8 mouse cellular contexts compared by ENCODE assay signal in the genomic region with DNA sequence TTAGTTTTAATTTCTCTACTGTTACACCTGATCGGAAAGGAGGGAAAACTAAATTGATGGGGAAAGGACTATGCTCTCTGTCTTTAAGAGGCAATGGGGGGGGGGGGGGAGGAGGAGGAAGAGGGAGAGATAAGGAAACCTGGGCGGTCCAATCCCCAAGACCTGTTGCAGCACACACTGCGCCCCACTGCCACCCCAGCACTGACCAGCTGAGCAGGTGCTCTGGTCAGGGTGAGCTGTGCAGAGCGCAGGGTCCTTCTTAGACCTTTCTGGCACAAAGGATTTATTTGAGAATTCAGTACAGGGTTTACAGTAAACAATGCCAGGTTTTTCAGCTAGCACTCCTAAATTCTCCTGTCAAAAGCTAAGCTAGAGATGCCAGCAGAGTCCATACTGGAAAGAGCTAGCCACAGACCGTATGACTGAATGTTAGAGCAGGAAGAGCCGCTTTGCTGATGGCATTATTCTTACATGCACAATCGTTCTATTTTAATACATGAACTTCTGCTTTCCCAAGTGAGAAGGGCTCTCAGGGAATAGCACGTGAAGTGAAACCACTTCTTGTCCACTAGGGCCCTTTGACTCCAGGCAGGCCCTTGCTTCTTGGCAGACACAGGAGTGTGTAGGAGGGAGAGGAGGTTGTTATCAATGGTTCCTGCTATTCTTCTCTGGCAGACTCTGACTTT. TPM values are rescaled to one million over a fixed set of nuclear protein-coding genes. Genes with fewer than 3 reads are reported as not detected.
A peak's percentile ranks its signal among the peaks of the same experiment; 100 is the strongest.
DNase-seq lines count a peak whose midpoint lies in the region; ATAC-seq and TF ChIP-seq lines count a peak whose summit lies in the region.

No protein-coding gene starts in this region.

- no peak for TF ChIP-seq POLR2A in limb, embryonic 14.5 days (IDR thresholded peaks at IDR 0.05; ENCODE audit: borderline replicate concordance, extremely low read depth, insufficient read depth, insufficient read length)

- 0 out of 2 replicates have a peak overlapping the region, but pooled peaks have one; percentile 51 for H3K27ac ChIP-seq in kidney, embryonic 14.5 days (ENCODE audit: low read depth, low read length)
- peak overlapping the region; percentile 51 for H3K27ac ChIP-seq in brown adipose tissue, adult 24 weeks (replicated peaks; ENCODE audit: low read depth, low read length)
- H3K27ac ChIP-seq in heart, embryonic 14.5 days (replicated peaks in 1 of 2; ENCODE audit: control insufficient read depth in 1 of 2, insufficient read depth in 1 of 2, low read depth in 2 of 2, low read length in 2 of 2), result peak overlapping the region; percentile 80 to 84
- H3K27ac ChIP-seq in limb, embryonic 14.5 days (replicated peaks; ENCODE audit: low read depth, low read length), result 0 out of 2 replicates have a peak overlapping the region, but pooled peaks have one; percentile 33
- H3K27ac ChIP-seq in midbrain, embryonic 16.5 days (ENCODE audit: low read length), result no peak overlapping the region

- no peak overlapping the region for H3K4me2 ChIP-seq in kidney, embryonic 14.5 days (replicated peaks; ENCODE audit: low read depth, low read length)
- peak overlapping the region; percentile 47 for H3K4me2 ChIP-seq in heart, embryonic 14.5 days (ENCODE audit: low read length)
- 0 out of 2 replicates have a peak overlapping the region, but pooled peaks have one; percentile 13 for H3K4me2 ChIP-seq in limb, embryonic 14.5 days (replicated peaks; ENCODE audit: low read depth, low read length, severe bottlenecking)
- no peak overlapping the region for H3K4me2 ChIP-seq in midbrain, embryonic 16.5 days (ENCODE audit: low read length)

- peaks cover 5% of the 10 kb centered on the region for H3K4me1 ChIP-seq in kidney, embryonic 14.5 days (ENCODE audit: control insufficient read depth, insufficient read depth, low read length)
- H3K4me1 ChIP-seq in brown adipose tissue, adult 24 weeks (ENCODE audit: control insufficient read depth, insufficient read depth, insufficient read length, low read length), result peaks cover 2% of the 10 kb centered on the region; the same call in 1 of the 2 replicates
- H3K4me1 ChIP-seq in heart, embryonic 14.5 days (ENCODE audit: control insufficient read depth in 2 of 2, insufficient read depth in 2 of 2, low read length in 2 of 2), result peaks cover 6 to 18% of the 10 kb centered on the region in 2 experiments; a peak in 3 of 4 replicates
- peaks cover 6% of the 10 kb centered on the region; the same call in 1 of the 2 replicates for H3K4me1 ChIP-seq in limb, embryonic 14.5 days (ENCODE audit: control insufficient read depth, insufficient read depth, low read length)
- H3K4me1 ChIP-seq in midbrain, embryonic 16.5 days (ENCODE audit: control insufficient read depth, insufficient read depth, low read length), result no peaks in the 10 kb centered on the region

- no peaks in the 10 kb centered on the region for H3K36me3 ChIP-seq in kidney, embryonic 14.5 days (ENCODE audit: control insufficient read depth, insufficient read depth, low read length)
- no peaks in the 10 kb centered on the region for H3K36me3 ChIP-seq in heart, embryonic 14.5 days (ENCODE audit: control insufficient read depth, insufficient read depth, low read length)
- H3K36me3 ChIP-seq in limb, embryonic 14.5 days (ENCODE audit: control insufficient read depth, insufficient read depth, low read length), result no peaks in the 10 kb centered on the region
- H3K36me3 ChIP-seq in midbrain, embryonic 16.5 days (ENCODE audit: control insufficient read depth, insufficient read depth, low read length), result no peaks in the 10 kb centered on the region

- DNase-seq in kidney, adult 11 months, result no peak
- DNase-seq in limb, embryonic 14.5 days (ENCODE audit: low spot score), result no peak
- DNase-seq in cerebellum, postnatal 25 days, result no peak
- DNase-seq in gastrocnemius, adult 18-20 months (ENCODE audit: low spot score), result no peak

- 51% methylated on average over 8 of the region's 8 CpGs for WGBS in kidney, embryonic 14.5 days
- WGBS in heart, embryonic 14.5 days, result 37% methylated on average over 8 of the region's 8 CpGs
- 64% methylated on average over 8 of the region's 8 CpGs for WGBS in limb, embryonic 14.5 days
- 66% methylated on average over 8 of the region's 8 CpGs for WGBS in midbrain, embryonic 16.5 days

- no peak overlapping the region for H3K4me3 ChIP-seq in kidney, embryonic 14.5 days (ENCODE audit: low read length)
- no peak overlapping the region for H3K4me3 ChIP-seq in brown adipose tissue, adult 24 weeks (ENCODE audit: insufficient read depth, low read depth, low read length)
- no peak overlapping the region for H3K4me3 ChIP-seq in heart, embryonic 14.5 days (ENCODE audit: control insufficient read depth in 1 of 2, insufficient read depth in 1 of 2, low read depth in 1 of 2, low read length in 2 of 2)
- H3K4me3 ChIP-seq in limb, embryonic 14.5 days (replicated peaks; ENCODE audit: low read length), result no peak overlapping the region
- no peak overlapping the region for H3K4me3 ChIP-seq in midbrain, embryonic 16.5 days (ENCODE audit: low read depth, low read length)

- no peak overlapping the region for H3K9ac ChIP-seq in kidney, embryonic 14.5 days (ENCODE audit: low read depth, low read length)
- H3K9ac ChIP-seq in heart, embryonic 14.5 days (ENCODE audit: low read length), result peak overlapping the region; percentile 42; the same call in 1 of the 2 replicates
- no peak overlapping the region for H3K9ac ChIP-seq in limb, embryonic 14.5 days (ENCODE audit: low read depth, low read length, severe bottlenecking)
- no peak overlapping the region for H3K9ac ChIP-seq in midbrain, embryonic 16.5 days (ENCODE audit: low read depth, low read length)

- no peaks in the 10 kb centered on the region for H3K27me3 ChIP-seq in kidney, embryonic 14.5 days (ENCODE audit: control insufficient read depth, insufficient read depth, low read length)
- H3K27me3 ChIP-seq in heart, embryonic 14.5 days (ENCODE audit: control insufficient read depth, insufficient read depth, low read length), result no peaks in the 10 kb centered on the region
- H3K27me3 ChIP-seq in limb, embryonic 14.5 days (ENCODE audit: control insufficient read depth, insufficient read depth, low read length), result no peaks in the 10 kb centered on the region
- H3K27me3 ChIP-seq in midbrain, embryonic 16.5 days (ENCODE audit: control insufficient read depth, insufficient read depth, low read depth, low read length), result no peaks in the 10 kb centered on the region

- H3K9me3 ChIP-seq in kidney, embryonic 14.5 days (ENCODE audit: control insufficient read depth, low read length), result peaks cover 2% of the 10 kb centered on the region; the same call in 1 of the 2 replicates
- H3K9me3 ChIP-seq in heart, embryonic 14.5 days (ENCODE audit: control insufficient read depth, low read length), result 0 out of 2 replicates have a peak, but pooled peaks cover 6% of the 10 kb centered on the region
- H3K9me3 ChIP-seq in limb, embryonic 14.5 days (ENCODE audit: control insufficient read depth, low read length), result 0 out of 2 replicates have a peak, but pooled peaks cover 4% of the 10 kb centered on the region
- no peaks in the 10 kb centered on the region for H3K9me3 ChIP-seq in midbrain, embryonic 16.5 days (replicated peaks; ENCODE audit: control insufficient read depth, low read length, poor library complexity, severe bottlenecking)

- ATAC-seq in kidney, embryonic 14.5 days (ENCODE audit: low FRiP score, low TSS enrichment), result 0 out of 2 replicates have a peak, but pooled peaks have one; percentile 37
- peak; percentile 68 for ATAC-seq in heart, embryonic 14.5 days (ENCODE audit: insufficient number of reproducible peaks, insufficient read depth, low FRiP score, low read depth)
- ATAC-seq in limb, embryonic 14.5 days (ENCODE audit: low FRiP score, low read depth), result no peak
- ATAC-seq in midbrain, embryonic 16.5 days, result peak; percentile 56; the same call in 1 of the 2 replicates

RNA-seq across cellular contexts. Expression of a gene that starts 49.3 kb away (rescaled TPM):
- 0.70 and 0.89 TPM in 2 replicates for polyA plus RNA-seq in kidney, embryonic 14.5 days (2014; fragmentation: Nextera tagmentation; extraction: Ambion mirVana)
- 2.4 TPM in 1 of 2 replicates, not detected in the other for polyA plus RNA-seq in brown adipose tissue, adult 24 weeks (2012; ENCODE audit: insufficient read depth, insufficient read length, missing spikeins)
- polyA plus RNA-seq in heart, embryonic 14.5 days (2014; fragmentation: Nextera tagmentation; extraction: Ambion mirVana), result 0.58 and 0.93 TPM in 2 replicates
- polyA plus RNA-seq in limb, embryonic 14.5 days (2012; rRNA removed), result 2.2 TPM in 2 replicates
- 1.0 and 1.8 TPM in 2 replicates for polyA plus RNA-seq in limb, embryonic 14.5 days (2014; fragmentation: Nextera tagmentation; extraction: Ambion mirVana)
- polyA plus RNA-seq in midbrain, embryonic 16.5 days (2015; fragmentation: Nextera tagmentation; extraction: Ambion mirVana), result 0.22 and 0.28 TPM in 2 replicates
- total RNA-seq in gastrocnemius, adult 18-20 months (2021), result under 1 TPM in 1 of 2 experiments, not detected in 1; 0.28 TPM

Comparison
In these comparisons a context has a peak if more than half of its experiments do, and no peak if none do; other contexts are left out.
1. H3K4me2 ChIP-seq: peak in heart, embryonic 14.5 days (single experiment) and limb, embryonic 14.5 days (single experiment); none in kidney, embryonic 14.5 days (single experiment) and midbrain, embryonic 16.5 days (single experiment).